Mouse (Mus musculus): ENCODE data around the gene Mia2.

The Mia2 gene

GRCm38 (mm10) chr12:59104771-59105170 is 9.2 kb downstream of the Mia2 start:
- DNase-seq (ENCODE audit: low read depth, low spot score): no peak

GRCm38 (mm10) chr12:59105914-59106313 is 10.3 kb downstream of the Mia2 start:
- no peak for DNase-seq (ENCODE audit: low read depth, low spot score)

GRCm38 (mm10) chr12:59106491-59106890 is 10.9 kb downstream of the Mia2 start:
- no peak for DNase-seq (ENCODE audit: low read depth, low spot score)

- DNase-seq (ENCODE audit: low read depth, low spot score): no peak
Observed at GRCm38 (mm10) chr12:59107926-59108325, 12.3 kb downstream of the Mia2 start.

DNA sequence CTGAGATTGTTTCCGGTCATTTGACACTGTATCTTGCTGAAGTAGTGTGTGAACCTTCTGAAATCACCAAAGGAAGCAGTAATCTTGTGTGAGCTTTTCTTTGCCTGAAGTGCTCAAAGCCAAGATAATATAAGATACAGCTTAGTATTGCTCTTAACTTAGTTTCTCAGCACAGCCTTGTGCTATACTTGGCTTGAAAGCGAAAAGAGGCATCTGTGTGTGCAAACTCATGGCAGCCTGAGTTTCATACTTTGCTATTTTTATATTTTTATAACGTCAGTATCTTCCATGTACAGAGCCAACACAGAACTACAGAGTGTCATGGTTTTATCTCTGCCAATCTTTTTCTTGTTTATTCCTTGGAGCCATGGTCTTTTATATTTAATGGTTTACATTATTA is 21.6 kb downstream of the Mia2 start:
- DNase-seq (ENCODE audit: low read depth, low spot score): no peak

GRCm38 (mm10) chr12:59125426-59125825 is 29.8 kb downstream of the Mia2 start:
- no peak for DNase-seq (ENCODE audit: low read depth, low spot score)

GRCm38 (mm10) chr12:59128501-59128900 is 32.9 kb downstream of the Mia2 start:
- DNase-seq (ENCODE audit: low read depth, low spot score): no peak

GRCm38 (mm10) chr12:59129038-59129437 is 33.4 kb downstream of the Mia2 start:
- DNase-seq (ENCODE audit: low read depth, low spot score): no peak

DNA sequence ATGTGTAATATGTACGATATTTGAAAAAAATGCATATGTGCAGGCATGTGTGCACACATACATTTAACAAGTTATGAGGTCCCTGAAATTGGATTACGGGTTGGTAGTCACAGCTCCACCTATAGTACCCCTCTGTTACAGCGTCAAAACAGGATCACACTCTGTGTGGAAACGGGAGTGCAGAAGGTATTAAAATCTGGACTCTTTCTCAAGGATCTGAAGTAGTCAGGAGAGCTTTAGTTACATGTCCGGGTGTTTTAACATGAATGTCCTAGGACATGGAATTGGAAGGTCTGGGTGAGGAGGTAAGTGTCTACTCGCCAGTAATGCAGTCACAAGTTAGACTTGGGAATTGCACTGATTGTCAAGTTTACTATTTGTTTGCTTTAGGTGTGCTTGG is 34.0 kb downstream of the Mia2 start:
- no peak for DNase-seq (ENCODE audit: low read depth, low spot score)

DNA sequence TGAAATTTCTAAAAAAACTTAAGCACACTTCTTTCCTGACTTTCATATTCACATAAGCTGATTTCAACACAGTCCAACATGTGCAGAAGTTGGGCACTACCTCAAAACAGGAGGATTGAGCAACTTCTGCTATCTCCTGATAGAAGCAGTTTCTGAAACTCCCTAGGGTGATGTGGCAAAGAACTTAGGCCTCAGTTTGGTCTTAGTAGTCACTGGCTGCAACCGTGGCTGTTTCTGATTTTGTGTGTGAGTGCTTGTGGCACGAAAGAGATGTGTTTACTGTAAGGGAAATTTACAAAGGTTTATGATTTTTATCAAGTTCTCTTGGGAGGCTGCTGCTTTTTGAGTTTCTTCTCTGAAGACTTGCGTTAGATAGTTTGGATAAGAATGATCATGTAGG is 34.6 kb downstream of the Mia2 start:
- no peak for DNase-seq (ENCODE audit: low read depth, low spot score)

DNA sequence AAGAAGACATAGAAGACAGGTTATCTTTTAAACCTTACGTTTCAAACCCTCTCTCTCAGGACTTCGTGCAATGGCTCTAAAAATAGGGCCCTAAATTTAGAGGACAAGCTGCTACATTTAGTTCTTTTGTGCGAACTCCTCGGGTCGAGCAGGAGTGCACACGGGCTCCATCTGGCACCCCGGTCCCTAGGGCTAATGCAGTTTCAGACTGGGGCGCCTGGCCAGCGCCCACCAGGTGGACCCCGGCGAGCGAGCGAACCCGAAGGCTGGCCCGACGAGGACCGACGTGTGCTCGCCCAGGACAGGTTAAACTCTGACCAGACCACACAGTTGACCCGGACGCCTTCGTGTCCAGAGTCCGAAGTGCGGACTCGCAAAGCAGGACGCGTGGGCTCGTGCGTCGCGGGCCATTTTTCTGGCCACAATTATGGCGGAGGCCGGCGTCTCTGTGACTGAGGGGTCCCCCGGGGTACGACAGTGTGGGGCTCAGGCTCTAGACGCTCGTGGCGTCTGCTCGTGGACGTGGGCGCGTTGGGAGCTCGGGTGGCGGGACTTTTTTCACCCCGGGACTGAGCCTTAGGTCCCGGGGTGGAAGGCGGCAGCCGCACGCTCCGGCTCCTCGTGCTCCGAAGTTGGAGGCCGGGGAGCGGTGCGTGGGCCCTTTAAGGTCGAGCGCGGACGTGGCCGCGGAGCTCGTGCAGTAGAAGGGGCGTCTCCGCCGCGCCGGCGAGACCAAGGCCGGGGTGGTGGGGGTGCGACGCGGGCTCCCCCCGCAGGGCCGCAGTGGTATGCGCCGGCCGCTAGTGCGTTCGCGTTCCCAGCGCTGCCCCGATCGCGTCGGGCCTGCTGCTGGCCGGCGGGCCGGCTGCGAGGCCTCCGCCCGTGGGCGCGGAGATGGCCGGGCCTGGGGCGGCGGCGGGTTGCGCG is 35.3 kb downstream of the Mia2 start:
- peak; percentile 84 for DNase-seq (ENCODE audit: low read depth, low spot score)

- peak; percentile 20 for DNase-seq (ENCODE audit: low read depth, low spot score)
Observed at GRCm38 (mm10) chr12:59131578-59131946, 36.0 kb downstream of the Mia2 start.

DNA sequence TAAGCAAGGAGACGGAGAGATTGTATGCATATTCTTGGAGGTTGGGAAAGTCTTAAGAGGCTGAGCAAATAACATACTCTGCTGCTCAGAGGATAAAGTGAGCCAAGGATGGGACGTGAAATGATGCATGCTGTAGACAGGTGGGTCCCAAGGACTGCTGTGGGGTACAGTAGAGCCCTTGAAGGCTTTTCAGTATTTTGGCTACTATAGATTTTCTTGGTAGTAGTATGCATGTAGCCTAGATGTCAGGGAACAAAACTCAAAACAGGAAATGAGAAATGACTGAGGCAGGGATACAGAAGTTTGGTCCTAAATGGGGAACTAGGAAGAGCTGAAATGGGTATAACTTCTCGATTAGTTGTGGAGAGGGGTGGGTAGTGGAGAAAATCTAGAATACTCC is 36.9 kb downstream of the Mia2 start:
- DNase-seq (ENCODE audit: low read depth, low spot score): no peak

DNA sequence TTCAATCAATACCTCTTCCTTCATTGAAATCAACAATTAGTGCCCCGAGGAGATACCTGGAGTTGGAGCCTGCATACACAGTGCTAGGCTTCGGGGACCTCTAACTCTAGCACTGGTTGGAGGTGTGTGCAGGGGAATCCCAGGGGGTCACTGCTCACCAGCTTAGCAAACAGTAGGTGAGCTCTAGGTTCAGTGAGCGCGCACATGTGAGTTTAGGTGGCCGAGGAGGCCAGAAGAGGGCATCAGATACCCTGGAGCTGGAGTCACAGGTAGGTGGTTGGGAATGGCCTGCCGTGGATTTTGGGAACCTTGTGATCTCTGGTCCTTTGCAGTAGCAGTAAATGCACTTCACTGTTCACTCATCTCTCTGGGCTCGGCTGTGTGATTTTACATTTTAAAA is 37.3 kb downstream of the Mia2 start:
- no peak for DNase-seq (ENCODE audit: low read depth, low spot score)

- peak; percentile 27 for DNase-seq (ENCODE audit: low read depth, low spot score)
Observed at GRCm38 (mm10) chr12:59133437-59133999, 37.9 kb downstream of the Mia2 start.

DNA sequence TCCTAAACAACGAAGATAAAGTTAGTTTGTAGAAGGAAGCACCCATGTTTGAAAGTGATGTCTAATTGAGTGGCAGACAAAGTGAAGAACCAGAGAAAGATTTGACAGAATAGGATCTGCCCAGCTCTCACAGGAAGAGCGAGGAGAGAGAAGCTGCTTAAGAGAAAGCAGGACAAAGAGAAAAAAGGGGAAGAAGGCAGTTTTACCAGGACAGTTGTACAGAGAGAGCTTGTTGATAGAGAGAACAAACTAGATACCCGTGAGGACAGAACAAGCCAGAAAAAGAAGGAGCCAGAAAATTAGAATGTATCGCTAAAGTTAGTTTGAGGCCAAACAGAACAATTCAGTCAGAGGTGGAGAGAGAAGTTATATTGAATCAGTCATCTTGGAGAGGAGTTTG is 39.5 kb downstream of the Mia2 start:
- no peak for DNase-seq (ENCODE audit: low read depth, low spot score)

- peak; percentile 43 for DNase-seq (ENCODE audit: low read depth, low spot score)
Observed at GRCm38 (mm10) chr12:59135533-59136300, 40.1 kb downstream of the Mia2 start.

- DNase-seq (ENCODE audit: low read depth, low spot score): no peak
Observed at GRCm38 (mm10) chr12:59137031-59137430, 41.4 kb downstream of the Mia2 start.

GRCm38 (mm10) chr12:59139372-59139771 is 43.8 kb downstream of the Mia2 start:
- DNase-seq (ENCODE audit: low read depth, low spot score): no peak

- no peak for DNase-seq (ENCODE audit: low read depth, low spot score)
Observed at GRCm38 (mm10) chr12:59145130-59145529, 49.5 kb downstream of the Mia2 start.

- DNase-seq (ENCODE audit: low read depth, low spot score): no peak
Observed at GRCm38 (mm10) chr12:59149691-59150090, 54.1 kb downstream of the Mia2 start.

- no peak for DNase-seq (ENCODE audit: low read depth, low spot score)
Observed at GRCm38 (mm10) chr12:59161091-59161490, 65.5 kb downstream of the Mia2 start.

Measured in c-Kit-negative CD71-positive TER-119-positive erythroid progenitor cells, embryonic 14.5 days (primary cell).